Mouse (Mus musculus): ENCODE measurements around the gene Edrf1. TPM values are rescaled to one million over a fixed set of nuclear protein-coding genes. Genes with fewer than 3 reads are reported as not detected.

The Edrf1 gene
- 7.4 and 7.9 TPM in 2 replicates for polyA plus RNA-seq (2015; fragmentation: Nextera tagmentation; extraction: Ambion mirVana)

GRCm38 (mm10) chr7:133637361-133638305, at the start of gene Edrf1:
TSS of gene Edrf1 (plus strand) at chr7:133637543.

GRCm38 (mm10) chr7:133602058-133602457, 35.3 kb upstream of the Edrf1 start, which contains the start of gene Tex36:
TSS of gene Tex36 (minus strand) at chr7:133602158.

GRCm38 (mm10) chr7:133679961-133680360, 42.6 kb downstream of the Edrf1 start, which contains the start of gene Mmp21:
TSS of gene Mmp21 (minus strand) at chr7:133680061.

Other genes with a start within 250 kb of the Edrf1 start
- not detected in 2 replicates for gene Tex36, start 35.4 kb upstream of the Edrf1 start, polyA plus RNA-seq (2015; fragmentation: Nextera tagmentation; extraction: Ambion mirVana)
- gene Mmp21, start 42.5 kb downstream of the Edrf1 start, polyA plus RNA-seq (2015; fragmentation: Nextera tagmentation; extraction: Ambion mirVana), result not detected in 2 replicates
- 88.3 and 105 TPM in 2 replicates for gene Bccip, start 71.8 kb downstream of the Edrf1 start, polyA plus RNA-seq (2015; fragmentation: Nextera tagmentation; extraction: Ambion mirVana)
- 39.3 and 41.3 TPM in 2 replicates for gene Uros, start 72.5 kb downstream of the Edrf1 start, polyA plus RNA-seq (2015; fragmentation: Nextera tagmentation; extraction: Ambion mirVana)
- gene Fank1, start 139.3 kb downstream of the Edrf1 start, polyA plus RNA-seq (2015; fragmentation: Nextera tagmentation; extraction: Ambion mirVana), result 0.28 and 0.54 TPM in 2 replicates
- 42.5 and 45.3 TPM in 2 replicates for gene Dhx32, start 145.2 kb downstream of the Edrf1 start, polyA plus RNA-seq (2015; fragmentation: Nextera tagmentation; extraction: Ambion mirVana)

Measured in skeletal muscle tissue, postnatal 0 days (tissue).